Mouse (Mus musculus) ovary, postnatal 14 days (tissue): ENCODE data around the gene Tmem107.
A peak's percentile ranks its signal among the peaks of the same experiment; 100 is the strongest.
"Not testable (repeated sequence)": the region's sequence is repeated elsewhere in the genome, so short reads cannot be mapped to it uniquely, and the experiment has no call there.

ENCODE experiments used
- DNase-seq: peaks from one replicate; pipeline ENCODE4 v3.0.0; 2022; ENCODE audit warnings: low spot score

Gene Tmem107

DNA sequence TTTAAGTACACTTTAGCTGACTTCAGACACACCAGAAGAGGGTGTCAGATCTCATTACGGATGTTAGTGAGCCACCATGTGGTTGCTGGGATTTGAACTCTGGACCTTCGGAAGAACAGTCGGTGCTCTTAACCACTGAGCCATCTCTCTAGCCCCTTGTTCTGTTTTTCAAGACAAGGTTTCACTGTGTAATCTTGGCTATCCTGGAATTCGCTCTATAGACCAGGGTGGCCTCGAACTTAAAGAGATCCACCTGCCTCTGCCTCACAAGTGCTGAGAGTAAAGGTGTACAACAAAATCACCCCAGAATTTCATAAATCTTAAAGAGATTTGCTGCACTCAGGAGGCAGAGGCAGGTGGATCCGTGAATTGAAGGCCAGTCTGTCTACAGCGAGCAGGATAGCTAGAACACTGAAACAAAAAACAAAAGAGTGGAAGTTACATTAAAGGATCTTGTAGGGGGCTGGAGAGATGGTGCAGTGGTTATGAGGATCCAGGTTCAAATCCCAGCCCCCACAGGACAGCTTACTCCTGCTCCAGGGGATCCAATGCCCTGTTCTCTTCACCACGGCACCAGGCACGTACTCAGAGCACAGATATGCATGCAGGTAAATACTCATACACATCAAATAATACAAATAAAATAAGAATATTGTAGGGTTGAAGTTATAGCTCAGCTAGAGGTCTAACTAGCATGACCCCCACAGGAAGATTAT, 5.3 kb downstream of the Tmem107 start:
- DNase-seq = no peak

DNA sequence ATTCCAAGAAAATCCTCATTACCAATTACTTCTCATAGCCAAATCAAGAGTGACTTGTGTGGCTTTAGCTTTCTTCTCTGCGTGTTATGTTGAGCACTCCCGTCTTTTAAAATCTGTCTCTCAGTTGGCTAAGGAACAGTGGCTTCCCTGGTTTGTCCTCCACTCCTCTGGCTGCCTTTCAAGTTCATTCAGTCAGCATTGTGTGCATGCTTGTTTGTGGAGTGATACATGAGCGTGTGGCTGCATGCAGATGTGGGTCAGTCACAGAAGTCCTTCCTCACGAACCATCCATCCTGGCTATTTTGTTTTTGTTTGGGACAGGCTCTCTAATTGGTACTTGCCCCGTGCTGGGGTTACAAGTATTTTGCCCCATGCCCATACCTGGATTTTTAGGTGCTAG, 6.0 kb downstream of the Tmem107 start:
- DNase-seq = no peak

DNA sequence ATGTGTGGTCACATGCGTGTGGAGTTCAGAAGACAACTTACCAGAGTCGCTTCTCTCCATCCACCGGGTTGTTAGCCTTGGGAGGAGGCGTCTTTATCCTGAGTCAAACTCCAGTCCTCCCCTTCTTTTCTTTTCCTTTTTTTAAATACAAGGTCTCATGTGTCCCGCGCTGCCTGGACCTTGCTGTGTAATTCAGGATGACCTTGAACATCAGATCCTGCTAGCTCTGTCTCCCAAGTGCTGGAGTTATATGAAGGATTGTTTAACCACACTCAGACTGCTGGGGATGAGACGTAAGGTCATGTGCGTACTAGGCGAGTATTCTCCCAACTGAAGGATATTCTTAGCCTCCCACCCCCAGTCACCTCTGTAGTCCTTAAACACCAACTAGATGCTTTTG, 6.7 kb downstream of the Tmem107 start:
- DNase-seq = no peak

DNA sequence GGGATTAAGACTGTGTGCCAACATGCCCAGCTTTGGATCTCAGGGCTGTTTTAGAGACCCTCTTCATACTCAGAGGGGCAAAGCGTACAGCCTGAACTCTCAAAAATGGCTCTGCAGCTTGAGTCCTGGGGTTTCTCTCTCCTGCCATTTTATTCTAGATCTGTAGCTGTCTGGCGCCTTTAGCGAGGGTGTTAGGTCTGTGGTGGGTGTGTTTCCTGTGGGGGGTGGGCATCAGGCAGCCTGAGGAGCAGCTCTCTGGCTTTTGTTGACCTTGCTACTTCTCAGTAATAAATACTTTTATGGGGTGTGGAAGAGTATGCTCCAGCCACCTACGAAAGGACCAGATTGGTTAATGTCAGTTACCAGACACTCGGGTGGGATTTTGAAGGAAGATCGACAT, 7.4 kb downstream of the Tmem107 start:
- DNase-seq = no peak

DNA sequence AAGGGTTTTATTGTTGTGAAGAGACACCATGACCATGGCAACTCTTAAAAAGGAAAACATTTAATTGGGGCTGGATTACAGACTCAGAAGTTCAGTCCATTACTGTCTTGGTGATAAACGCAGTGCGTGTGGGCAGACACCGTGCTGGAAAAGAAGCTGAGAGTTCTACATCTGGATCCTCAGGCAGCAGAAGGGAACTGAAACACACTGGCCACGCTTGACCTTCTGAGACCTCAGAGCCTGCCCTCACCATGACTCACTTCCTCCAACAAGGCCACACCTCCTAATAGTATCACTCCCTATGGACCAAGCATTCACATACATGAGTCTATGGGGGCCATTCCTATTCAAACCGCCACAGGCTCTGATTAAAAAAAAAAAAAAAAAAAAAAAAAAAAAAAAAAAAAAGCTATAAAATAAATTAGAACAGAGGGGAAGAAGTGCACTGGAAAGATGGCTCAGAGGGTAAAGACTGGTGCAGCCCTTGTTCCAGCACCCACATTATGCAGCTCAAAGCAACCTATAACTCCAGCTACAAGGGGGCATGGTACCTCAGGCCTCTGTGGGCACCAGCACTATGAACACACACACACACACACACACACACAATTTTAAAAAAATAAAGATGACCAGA, 8.3 kb downstream of the Tmem107 start:
- no peak for DNase-seq

DNA sequence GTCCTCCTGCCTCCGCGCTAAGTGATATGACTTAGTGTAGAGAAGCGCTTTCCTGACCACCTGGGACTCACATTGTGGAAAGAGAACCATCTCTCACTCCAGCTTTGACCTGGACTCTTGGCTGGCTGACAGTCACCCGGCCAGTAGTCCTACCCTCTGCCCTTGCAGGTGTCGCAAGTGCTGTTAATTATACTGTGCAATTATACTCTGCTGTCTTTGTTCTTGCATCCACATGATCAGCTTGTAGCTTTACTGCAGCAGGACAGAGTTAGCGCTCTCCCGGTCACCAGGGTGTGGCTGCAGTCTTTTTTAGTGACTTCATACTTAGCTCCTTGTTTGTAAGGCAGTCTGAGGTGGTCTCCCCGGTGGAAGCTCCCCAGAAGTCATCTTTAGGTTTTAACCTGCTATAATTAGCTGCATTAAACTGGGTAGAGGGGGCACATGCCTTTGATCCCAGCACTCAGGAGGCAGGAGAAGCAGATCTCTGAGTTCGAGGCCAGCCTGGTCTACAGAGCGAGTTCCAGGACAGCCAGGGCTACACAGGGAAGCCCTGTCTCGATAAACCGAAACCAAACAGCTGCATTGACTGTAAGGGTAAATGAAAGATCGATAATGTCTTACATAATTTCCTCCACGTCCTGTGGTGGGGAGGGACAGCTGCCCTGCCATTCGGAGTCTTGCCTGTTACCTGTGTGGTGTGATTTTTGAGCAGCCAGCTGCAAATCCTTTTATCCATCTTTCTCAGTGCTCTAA, 9.7 kb downstream of the Tmem107 start:
- no peak for DNase-seq

DNA sequence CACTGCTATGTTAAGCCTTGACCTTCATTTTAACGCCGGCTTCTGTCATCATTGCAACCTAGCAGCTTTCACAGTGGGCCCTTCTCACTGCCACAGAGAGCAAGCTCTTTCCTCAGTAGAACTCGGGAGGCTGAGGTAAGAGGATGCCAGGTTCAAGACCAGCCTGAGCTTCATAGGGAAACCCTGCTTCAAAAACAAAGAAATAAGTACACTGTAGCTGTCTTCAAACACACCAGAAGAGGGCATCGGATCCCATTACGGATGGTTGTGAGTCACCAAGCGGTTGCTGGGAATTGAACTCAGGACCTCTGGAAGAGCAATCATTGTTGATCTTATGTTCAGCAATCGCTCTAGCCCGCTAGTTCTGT, 10.2 kb downstream of the Tmem107 start:
- DNase-seq = no peak

DNA sequence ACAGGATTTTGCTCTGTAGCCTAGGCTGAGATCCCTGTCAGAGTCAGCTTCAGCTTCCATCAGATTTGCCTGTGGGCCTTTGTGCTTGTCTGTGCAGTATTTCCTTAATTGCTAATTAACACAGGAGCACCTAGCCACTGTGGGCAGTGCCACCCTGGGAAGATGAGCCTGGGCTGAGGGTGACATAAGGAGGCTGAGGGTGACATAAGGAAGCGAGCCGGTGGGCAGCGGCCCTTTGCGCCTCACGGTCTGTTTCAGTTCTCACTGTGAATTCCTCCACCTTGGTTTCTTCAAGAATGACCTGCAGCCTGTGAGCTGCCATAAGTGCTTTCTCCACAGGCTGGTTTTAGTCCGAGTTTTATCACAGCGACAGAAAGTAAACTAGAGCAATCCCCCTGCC, 11.0 kb downstream of the Tmem107 start:
- no peak for DNase-seq

DNA sequence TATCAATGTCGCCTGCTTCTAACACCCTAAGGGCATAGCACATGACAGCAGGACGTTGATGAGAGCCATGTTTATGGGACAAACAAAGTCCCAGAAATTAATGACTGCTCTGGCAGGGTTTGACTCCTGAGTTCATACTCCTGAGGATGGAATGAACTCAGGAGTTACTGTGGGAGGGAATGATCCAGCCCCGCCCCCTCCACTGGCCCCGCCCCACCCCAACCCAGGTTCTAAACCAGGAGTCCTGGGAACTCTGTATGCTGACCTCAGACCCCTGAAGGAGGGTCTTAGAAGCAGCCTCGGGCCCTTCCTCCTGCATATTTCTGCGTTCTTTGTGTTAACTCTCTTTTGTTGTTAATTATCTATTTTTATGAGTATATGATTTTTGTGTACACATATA, 15.0 kb downstream of the Tmem107 start:
- no peak for DNase-seq

DNA sequence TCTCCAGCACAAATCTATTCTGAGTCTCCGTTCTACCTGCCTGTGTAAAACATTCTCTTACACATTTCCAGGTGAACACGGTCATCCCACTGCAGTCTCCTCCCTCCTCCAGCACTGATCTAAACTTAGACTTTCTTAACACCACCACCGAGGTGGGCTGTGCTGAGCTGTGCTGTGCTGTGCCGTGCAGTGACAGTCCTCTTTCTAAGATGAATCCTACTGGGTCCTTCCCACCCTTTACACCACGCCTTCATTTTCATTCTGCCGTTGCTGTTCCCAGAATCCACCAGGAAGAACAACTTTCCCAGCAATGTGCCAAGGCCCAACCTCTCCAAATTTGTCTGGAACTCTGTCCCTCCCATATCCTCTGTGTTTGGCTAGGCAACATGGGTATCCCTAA, 15.8 kb downstream of the Tmem107 start:
- DNase-seq = no peak

DNA sequence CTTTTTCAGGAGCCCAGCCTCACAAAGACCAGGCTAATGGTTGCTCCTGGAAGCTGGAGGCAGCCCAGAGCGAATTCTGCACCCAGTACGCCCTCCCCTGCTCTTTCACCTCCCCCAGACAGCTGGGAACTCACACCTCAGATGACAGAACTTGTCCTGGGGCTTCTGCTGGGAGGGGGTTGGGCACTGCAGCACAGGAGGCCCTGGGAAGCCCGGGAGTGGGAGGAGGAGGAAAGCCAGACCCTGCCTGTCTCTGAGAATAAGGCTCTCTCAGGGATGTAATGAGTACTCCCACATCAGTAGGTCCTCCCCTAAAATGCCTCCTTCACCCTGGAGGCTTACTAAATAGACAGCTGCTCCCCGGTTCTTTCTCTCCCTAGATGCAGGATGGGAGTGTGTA, 16.5 kb downstream of the Tmem107 start:
- peak; percentile 45 for DNase-seq

DNA sequence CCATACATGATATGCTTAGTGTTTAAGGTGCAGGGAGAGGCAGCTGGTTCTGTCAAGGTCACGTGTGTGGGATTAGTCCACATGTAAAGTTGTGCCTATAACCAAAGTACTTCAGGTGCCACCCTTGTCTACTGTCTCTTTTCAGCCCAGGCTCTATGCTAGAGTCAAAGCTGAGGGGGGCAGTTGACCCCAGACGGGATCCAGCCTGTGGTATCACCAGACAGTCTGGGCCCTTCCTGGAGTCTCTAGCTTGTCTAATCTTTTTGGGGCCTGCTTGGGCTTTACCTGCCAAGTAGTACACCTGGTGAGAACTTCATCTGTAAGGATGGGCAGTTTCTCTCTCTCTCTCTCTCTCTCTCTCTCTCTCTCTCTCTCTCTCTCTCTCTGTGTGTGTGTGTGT, 17.0 kb downstream of the Tmem107 start:
- no peak for DNase-seq

DNA sequence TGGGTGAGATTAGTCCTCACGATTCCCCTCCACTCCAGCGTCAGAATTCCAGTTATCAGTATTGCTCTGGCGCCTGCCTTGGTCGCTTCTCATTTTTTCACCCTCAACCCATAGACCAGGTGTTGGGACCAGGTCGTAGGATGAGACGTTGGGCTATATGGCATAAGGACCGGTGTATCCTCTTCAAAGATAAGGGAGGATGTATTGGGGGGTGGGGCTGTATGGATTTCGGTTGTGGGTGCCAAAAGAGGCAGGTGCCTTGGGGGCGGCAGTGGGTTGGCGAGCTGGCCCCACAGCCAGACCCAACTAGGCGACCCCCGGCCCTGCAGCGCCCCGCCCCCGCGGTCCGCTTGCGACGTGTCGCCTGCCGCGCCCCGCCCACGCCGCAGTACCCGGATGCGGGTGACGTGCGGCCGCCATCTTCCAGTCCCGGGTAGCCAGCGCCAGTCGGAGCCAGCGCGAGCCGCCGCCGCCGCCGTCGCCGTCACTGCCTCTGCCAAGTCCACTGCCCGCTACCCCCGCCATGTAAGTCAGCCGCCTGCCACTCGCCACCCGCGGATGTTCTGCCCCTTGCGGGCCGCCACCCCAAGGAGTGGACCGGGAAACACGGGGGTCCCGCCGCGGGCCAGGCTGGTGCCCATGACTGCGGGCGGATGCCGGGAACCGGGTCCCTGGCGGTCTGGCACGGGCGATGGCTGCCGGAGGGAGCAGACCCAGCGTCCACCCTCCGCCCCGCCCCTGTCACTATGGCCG, 17.7 kb downstream of the Tmem107 start, which contains the start of gene Vamp2:
Gene Vamp2 (plus strand): TSS at position 388 of the 753 bp plus-strand sequence.
- DNase-seq = peak; percentile 86

DNA sequence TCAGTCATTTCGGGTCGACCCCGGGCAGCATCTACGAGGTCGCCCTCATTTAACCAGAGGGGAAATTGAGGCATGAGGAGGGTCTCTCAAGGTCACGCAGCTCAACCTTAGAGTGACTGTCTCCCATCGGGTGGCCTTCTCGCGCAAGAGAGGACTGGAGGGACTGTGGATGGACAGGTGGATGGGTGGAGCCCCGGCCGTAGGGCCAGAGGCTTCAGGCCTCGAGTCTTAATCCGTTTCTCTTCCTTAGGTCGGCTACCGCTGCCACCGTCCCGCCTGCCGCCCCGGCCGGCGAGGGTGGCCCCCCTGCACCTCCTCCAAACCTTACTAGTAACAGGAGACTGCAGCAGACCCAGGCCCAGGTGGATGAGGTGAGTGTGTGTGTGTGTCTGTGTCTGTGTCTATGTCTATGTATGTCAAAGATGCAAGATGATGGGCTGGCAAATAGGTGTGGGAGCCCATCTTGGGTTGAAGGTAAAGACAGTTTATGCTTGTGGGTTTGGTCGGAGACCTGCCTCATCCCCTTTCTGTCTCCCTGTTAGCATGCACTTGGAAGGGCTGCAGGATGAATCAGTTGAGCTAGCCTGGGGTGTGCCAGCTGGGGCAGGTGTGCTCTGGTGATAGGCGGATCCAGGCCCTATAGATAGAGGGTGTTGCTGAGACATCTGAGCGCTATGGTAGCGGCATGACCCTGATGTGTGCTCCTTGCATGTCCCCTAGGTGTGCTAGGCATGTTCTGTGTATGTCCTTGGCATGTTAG, 18.4 kb downstream of the Tmem107 start:
- no peak for DNase-seq

DNA sequence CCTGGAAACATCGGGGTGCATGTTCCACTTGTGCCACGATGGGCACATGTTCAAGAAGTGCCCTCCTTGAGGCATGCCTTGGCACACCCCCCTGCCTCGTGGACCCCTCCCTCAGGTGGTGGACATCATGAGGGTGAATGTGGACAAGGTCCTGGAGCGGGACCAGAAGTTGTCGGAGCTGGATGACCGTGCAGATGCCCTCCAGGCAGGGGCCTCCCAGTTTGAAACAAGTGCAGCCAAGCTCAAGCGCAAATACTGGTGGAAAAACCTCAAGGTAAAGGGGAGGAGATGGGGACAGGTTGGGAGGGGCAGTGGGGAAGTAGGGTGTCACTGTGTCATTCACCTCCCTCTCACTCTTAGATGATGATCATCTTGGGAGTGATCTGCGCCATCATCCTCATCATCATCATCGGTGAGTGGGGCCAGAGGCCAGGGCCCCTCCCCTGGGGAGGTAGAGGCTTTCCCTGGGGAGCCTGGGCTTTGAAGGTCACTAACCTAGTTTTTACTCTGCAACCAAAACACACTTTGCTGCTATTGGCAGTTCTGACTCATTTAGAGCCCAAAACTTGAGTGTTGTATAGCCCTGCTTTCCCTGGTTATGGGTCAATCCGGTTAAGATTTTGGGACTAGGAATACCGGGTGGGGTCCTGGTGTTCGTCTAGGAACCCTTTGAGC, 19.1 kb downstream of the Tmem107 start:
- DNase-seq = no peak

DNA sequence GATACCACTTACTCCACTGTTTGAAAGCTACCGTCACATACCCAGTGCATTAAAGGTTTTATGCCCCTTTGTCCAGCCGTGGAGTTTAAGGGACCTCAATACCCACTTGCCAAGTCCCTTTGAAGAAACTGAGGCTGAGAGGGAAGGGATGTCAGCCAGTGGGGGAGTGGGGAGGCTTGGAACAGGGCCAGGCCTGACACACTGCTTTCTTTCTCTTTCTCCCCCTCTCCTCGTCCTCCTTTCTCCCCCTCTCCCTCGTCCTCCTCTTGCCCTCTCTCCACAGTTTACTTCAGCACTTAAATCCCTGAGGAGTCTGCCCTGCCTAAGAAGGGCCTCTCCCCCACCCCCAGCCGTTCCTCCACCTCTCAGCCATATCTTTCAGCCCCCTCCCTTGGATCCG, 19.8 kb downstream of the Tmem107 start:
- no peak for DNase-seq

DNA sequence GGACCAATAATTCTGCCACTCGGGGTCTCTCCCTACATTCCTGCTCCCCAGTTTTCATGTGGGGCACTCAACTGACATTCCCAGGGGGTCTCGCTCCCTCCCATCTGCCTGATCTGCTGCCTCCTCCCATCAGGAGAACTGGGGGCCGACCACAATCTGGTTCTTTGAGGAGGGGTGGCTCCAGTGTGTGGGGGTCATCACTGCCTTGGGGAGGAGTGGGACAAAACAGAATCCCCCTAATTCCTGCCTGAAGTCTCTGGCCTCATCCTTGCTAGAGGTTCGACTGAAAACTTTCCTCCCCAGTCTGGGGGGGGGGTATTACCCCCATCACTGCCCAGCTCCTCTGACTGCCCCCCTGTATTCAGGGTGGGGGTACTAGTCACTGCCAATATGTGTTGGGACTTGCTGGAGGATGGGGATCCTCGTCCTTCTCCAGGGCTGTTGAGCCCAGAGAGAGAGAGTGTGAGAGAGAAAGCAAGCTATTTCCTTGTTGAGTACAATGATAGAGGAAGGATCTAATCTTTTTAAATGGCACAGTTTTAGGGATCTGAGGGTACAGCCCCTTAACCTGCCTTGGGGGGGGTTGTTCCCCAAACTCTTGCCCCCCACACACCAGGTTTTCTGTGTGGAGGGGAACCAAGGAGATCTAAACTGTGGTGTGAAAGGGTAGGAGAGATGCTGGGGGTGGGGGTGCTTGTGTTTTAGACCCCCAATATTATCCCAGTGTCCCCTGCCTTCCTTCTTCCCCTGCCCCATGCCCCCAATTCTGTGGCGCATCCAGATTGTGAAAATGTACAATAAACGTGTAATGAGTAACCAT, 21.2 kb downstream of the Tmem107 start:
- DNase-seq = no peak

DNA sequence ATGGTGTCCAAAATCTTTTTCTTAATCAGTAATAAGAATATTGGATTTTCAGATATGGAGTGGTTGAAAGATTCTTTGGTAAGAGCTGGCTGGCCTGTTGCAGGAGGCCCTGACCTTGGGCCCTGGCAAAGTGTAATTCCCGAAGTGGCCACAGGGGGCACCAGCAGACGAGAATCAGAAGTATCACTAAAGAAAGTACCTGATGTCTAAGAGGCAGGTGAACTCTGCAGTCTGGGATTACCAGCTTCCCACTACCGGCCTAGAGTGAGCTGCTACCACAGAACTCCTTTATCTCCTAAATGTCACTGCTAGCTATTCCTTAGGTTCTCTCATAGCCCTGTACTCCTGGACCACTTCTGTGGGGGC, 21.8 kb downstream of the Tmem107 start:
- peak; percentile 87 for DNase-seq

DNA sequence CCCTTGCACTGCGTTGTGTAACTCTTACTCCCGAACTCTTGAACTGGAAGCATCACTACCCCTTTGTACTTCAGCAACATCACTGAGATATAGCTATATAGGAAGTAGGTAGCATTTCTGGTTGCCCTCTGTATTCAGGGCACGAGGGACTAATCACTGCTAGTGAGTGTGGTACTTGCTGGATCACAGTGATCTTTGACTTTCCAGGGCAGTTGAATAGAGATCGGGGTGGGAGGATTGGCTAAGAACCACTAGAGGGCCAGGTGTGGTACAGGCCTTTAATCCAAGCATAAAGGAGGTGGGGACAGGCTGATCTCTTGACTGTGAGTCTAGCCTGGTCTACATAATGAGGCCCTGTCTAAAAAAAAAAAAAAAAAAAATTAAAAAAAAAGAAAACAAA, 22.3 kb downstream of the Tmem107 start:
- DNase-seq = no peak

DNA sequence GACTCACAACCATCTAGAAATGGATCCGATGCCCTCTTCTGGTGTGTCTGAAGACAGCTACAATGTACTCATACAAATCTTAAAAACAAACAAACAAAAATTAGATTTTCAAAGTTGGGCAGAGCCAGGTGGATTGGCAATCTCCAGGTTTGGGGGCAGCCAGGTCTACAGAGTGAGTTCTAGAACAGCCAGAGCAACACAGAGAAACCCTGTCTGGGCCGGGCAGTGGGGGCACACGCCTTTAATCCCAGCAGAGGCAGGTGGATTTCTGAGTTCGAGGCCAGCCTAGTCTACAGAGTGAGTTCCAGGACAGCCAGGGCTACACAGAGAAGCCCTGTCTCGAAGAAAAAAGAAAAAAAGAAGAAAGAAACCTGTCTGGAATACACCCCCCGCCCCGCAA, 23.2 kb downstream of the Tmem107 start:
- DNase-seq = not testable (repeated sequence)
